In the genomic region with DNA sequence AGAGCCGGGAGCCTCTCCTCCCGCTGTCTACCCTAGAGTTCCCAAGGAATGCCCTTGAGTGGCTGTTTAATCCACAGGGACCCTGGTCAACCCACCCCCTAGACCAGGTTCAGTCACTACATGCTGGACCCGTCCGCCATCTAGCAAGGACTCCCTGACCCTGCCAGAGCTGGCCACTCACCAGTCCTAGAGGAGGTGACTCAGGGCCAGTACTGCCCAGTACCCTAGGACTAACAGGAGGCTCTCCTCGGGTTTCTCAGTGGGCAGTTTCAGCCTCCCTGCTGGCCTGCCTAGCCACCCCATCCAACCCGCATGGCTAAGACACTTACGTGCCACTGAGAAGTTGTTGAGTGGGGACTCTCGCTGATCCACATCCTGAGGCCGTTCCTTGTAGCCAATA, we compare ENCODE assay signal across 9 mouse cellular contexts. TPM values are rescaled to one million over a fixed set of nuclear protein-coding genes. Genes with fewer than 3 reads are reported as not detected.
DNase-seq lines count a peak whose midpoint lies in the region; ATAC-seq lines count a peak whose summit lies in the region.
"Had no signal": no experiment of that assay in that cellular context is flagged by ENCODE, and none has a peak within 500 bp of the region (broad histone marks: within the 10 kb centered on the region; RNA-seq: fewer than 3 reads in every experiment).

No protein-coding gene starts in this region.

- no peak overlapping the region for H3K4me2 ChIP-seq in lung, embryonic 16.5 days (ENCODE audit: low read depth, low read length)
- H3K4me2 ChIP-seq in intestine, embryonic 15.5 days (replicated peaks): peak overlapping the region; percentile 26; the same call in 1 of the 2 replicates
- H3K4me2 ChIP-seq in stomach, embryonic 16.5 days (ENCODE audit: low read depth, low read length): no peak overlapping the region

- H3K36me3 ChIP-seq in heart, embryonic 10.5 days: peaks cover 99% of the 10 kb centered on the region
- peaks cover 26% of the 10 kb centered on the region for H3K36me3 ChIP-seq in lung, embryonic 16.5 days (ENCODE audit: control insufficient read depth, insufficient read depth, low read length)
- peaks cover 60% of the 10 kb centered on the region for H3K36me3 ChIP-seq in intestine, embryonic 15.5 days
- H3K36me3 ChIP-seq in stomach, embryonic 16.5 days (ENCODE audit: control insufficient read depth, insufficient read depth, low read length): peaks cover 22% of the 10 kb centered on the region

- peak overlapping the region; percentile 37; the same call in 1 of the 2 replicates for H3K4me3 ChIP-seq in heart, embryonic 10.5 days
- H3K4me3 ChIP-seq in lung, embryonic 16.5 days (ENCODE audit: low read length): no peak overlapping the region
- no peak overlapping the region for H3K4me3 ChIP-seq in intestine, embryonic 15.5 days (replicated peaks)
- no peak overlapping the region for H3K4me3 ChIP-seq in stomach, embryonic 16.5 days (replicated peaks; ENCODE audit: low read length)

- peak overlapping the region; percentile 79 for H3K27ac ChIP-seq in heart, embryonic 10.5 days
- H3K27ac ChIP-seq in lung, embryonic 16.5 days (ENCODE audit: low read length): peak overlapping the region; percentile 95
- H3K27ac ChIP-seq in intestine, embryonic 15.5 days: peak overlapping the region; percentile 88
- H3K27ac ChIP-seq in stomach, embryonic 16.5 days (ENCODE audit: low read length): peak overlapping the region; percentile 93

- no peaks in the 10 kb centered on the region for H3K27me3 ChIP-seq in heart, embryonic 10.5 days (ENCODE audit: insufficient read depth, poor library complexity, severe bottlenecking)
- no peaks in the 10 kb centered on the region for H3K27me3 ChIP-seq in lung, embryonic 16.5 days (ENCODE audit: control insufficient read depth, insufficient read depth, low read depth, low read length)
- H3K27me3 ChIP-seq in intestine, embryonic 15.5 days (replicated peaks): no peaks in the 10 kb centered on the region
- no peaks in the 10 kb centered on the region for H3K27me3 ChIP-seq in stomach, embryonic 16.5 days (ENCODE audit: control insufficient read depth, insufficient read depth, low read length)
- H3K27me3 ChIP-seq: Patski had no signal

- WGBS in heart, embryonic 10.5 days: 76% methylated on average over 9 of the region's 9 CpGs
- WGBS in lung, embryonic 16.5 days: 50% methylated on average over 9 of the region's 9 CpGs
- WGBS in intestine, embryonic 15.5 days: 80% methylated on average over 9 of the region's 9 CpGs
- 78% methylated on average over 9 of the region's 9 CpGs for WGBS in stomach, embryonic 16.5 days

- no peak for ATAC-seq in lung, embryonic 16.5 days (ENCODE audit: low read depth)
- no peak for ATAC-seq in intestine, embryonic 15.5 days
- ATAC-seq in stomach, embryonic 16.5 days (ENCODE audit: insufficient read depth, low FRiP score): no peak
- ATAC-seq: Patski had no signal

- H3K4me1 ChIP-seq in heart, embryonic 10.5 days: peaks cover 69% of the 10 kb centered on the region
- H3K4me1 ChIP-seq in lung, embryonic 16.5 days (replicated peaks; ENCODE audit: control insufficient read depth, insufficient read depth, low read length): peaks cover 73% of the 10 kb centered on the region
- peaks cover 78% of the 10 kb centered on the region for H3K4me1 ChIP-seq in intestine, embryonic 15.5 days (replicated peaks)
- peaks cover 72% of the 10 kb centered on the region for H3K4me1 ChIP-seq in stomach, embryonic 16.5 days (ENCODE audit: control insufficient read depth, insufficient read depth, low read length)

- H3K9ac ChIP-seq in lung, embryonic 16.5 days (ENCODE audit: low read length): 0 out of 2 replicates have a peak overlapping the region, but pooled peaks have one; percentile 21
- H3K9ac ChIP-seq in intestine, embryonic 15.5 days: no peak overlapping the region
- H3K9ac ChIP-seq in stomach, embryonic 16.5 days (ENCODE audit: low read length): peak overlapping the region; percentile 62

- DNase-seq in heart, embryonic 10.5 days (ENCODE audit: low spot score): no peak
- DNase-seq in heart, adult 18-20 months: no peak
- DNase-seq in lung, postnatal 10 days: no peak
- no peak for DNase-seq in c-Kit-positive CD71-positive TER-119-positive erythroid progenitor cells, embryonic 14.5 days (ENCODE audit: low spot score)
- no peak for DNase-seq in natural killer cell, adult 2 months (ENCODE audit: low spot score in 2 of 2)

- no peaks in the 10 kb centered on the region for H3K9me3 ChIP-seq in heart, embryonic 10.5 days
- H3K9me3 ChIP-seq in lung, embryonic 16.5 days (ENCODE audit: control insufficient read depth, low read length): no peaks in the 10 kb centered on the region
- no peaks in the 10 kb centered on the region for H3K9me3 ChIP-seq in intestine, embryonic 15.5 days
- no peaks in the 10 kb centered on the region for H3K9me3 ChIP-seq in stomach, embryonic 16.5 days (replicated peaks; ENCODE audit: control insufficient read depth, low read length)

RNA-seq across cellular contexts. Expression of a gene that starts 12.8 kb away (rescaled TPM):
- polyA plus RNA-seq in heart, embryonic 10.5 days (2016; fragmentation: Nextera tagmentation; extraction: Ambion mirVana): 57.1 and 82.0 TPM in 2 replicates
- 100 to 1,000 TPM; 182 to 193 TPM for total RNA-seq in heart, adult 18-20 months (2021)
- polyA plus RNA-seq in lung, embryonic 16.5 days (2015; fragmentation: Nextera tagmentation; extraction: Ambion mirVana): 42.4 and 43.5 TPM in 2 replicates
- 128 and 141 TPM in 2 replicates for polyA plus RNA-seq in intestine, embryonic 15.5 days (2015; fragmentation: Nextera tagmentation; extraction: Ambion mirVana)
- 50.7 and 52.8 TPM in 2 replicates for polyA plus RNA-seq in stomach, embryonic 16.5 days (2015; fragmentation: Nextera tagmentation; extraction: Ambion mirVana)

RNA-seq across cellular contexts. Expression of a gene that starts 16.8 kb away (rescaled TPM):
- 3.9 and 4.3 TPM in 2 replicates for polyA plus RNA-seq in heart, embryonic 10.5 days (2016; fragmentation: Nextera tagmentation; extraction: Ambion mirVana)
- total RNA-seq in heart, adult 18-20 months (2021): 1 to 10 TPM; 3.6 to 4.9 TPM
- polyA plus RNA-seq in lung, embryonic 16.5 days (2015; fragmentation: Nextera tagmentation; extraction: Ambion mirVana): 11.1 and 11.3 TPM in 2 replicates
- polyA plus RNA-seq in intestine, embryonic 15.5 days (2015; fragmentation: Nextera tagmentation; extraction: Ambion mirVana): 7.5 and 10.3 TPM in 2 replicates
- polyA plus RNA-seq in stomach, embryonic 16.5 days (2015; fragmentation: Nextera tagmentation; extraction: Ambion mirVana): 9.7 and 12.2 TPM in 2 replicates

RNA-seq across cellular contexts. Expression of a gene that starts 17.4 kb away (rescaled TPM):
- 175 and 207 TPM in 2 replicates for polyA plus RNA-seq in heart, embryonic 10.5 days (2016; fragmentation: Nextera tagmentation; extraction: Ambion mirVana)
- 10 to 100 TPM; 31.7 to 35.2 TPM for total RNA-seq in heart, adult 18-20 months (2021)
- polyA plus RNA-seq in lung, embryonic 16.5 days (2015; fragmentation: Nextera tagmentation; extraction: Ambion mirVana): 181 and 206 TPM in 2 replicates
- 183 and 225 TPM in 2 replicates for polyA plus RNA-seq in intestine, embryonic 15.5 days (2015; fragmentation: Nextera tagmentation; extraction: Ambion mirVana)
- polyA plus RNA-seq in stomach, embryonic 16.5 days (2015; fragmentation: Nextera tagmentation; extraction: Ambion mirVana): 152 and 171 TPM in 2 replicates

RNA-seq across cellular contexts. Expression of a gene that starts 42.0 kb away (rescaled TPM):
- 57.2 and 99.3 TPM in 2 replicates for polyA plus RNA-seq in heart, embryonic 10.5 days (2016; fragmentation: Nextera tagmentation; extraction: Ambion mirVana)
- total RNA-seq in heart, adult 18-20 months (2021): 100 to 1,000 TPM; 192 to 206 TPM
- polyA plus RNA-seq in lung, embryonic 16.5 days (2015; fragmentation: Nextera tagmentation; extraction: Ambion mirVana): 9.4 and 10.3 TPM in 2 replicates
- polyA plus RNA-seq in intestine, embryonic 15.5 days (2015; fragmentation: Nextera tagmentation; extraction: Ambion mirVana): 2.1 and 2.8 TPM in 2 replicates
- 2.7 and 10.3 TPM in 2 replicates for polyA plus RNA-seq in stomach, embryonic 16.5 days (2015; fragmentation: Nextera tagmentation; extraction: Ambion mirVana)

RNA-seq across cellular contexts. Expression of a gene that starts 58.4 kb away (rescaled TPM):
- 3.9 and 6.6 TPM in 2 replicates for polyA plus RNA-seq in heart, embryonic 10.5 days (2016; fragmentation: Nextera tagmentation; extraction: Ambion mirVana)
- total RNA-seq in heart, adult 18-20 months (2021): 10 to 100 TPM; 10.1 to 11.1 TPM
- polyA plus RNA-seq in lung, embryonic 16.5 days (2015; fragmentation: Nextera tagmentation; extraction: Ambion mirVana): 13.5 and 15.8 TPM in 2 replicates
- polyA plus RNA-seq in intestine, embryonic 15.5 days (2015; fragmentation: Nextera tagmentation; extraction: Ambion mirVana): 20.1 and 22.4 TPM in 2 replicates
- 19.8 and 21.9 TPM in 2 replicates for polyA plus RNA-seq in stomach, embryonic 16.5 days (2015; fragmentation: Nextera tagmentation; extraction: Ambion mirVana)
